Mouse (Mus musculus): ENCODE measurements around the gene Cog1. TPM values are rescaled to one million over a fixed set of nuclear protein-coding genes. Genes with fewer than 3 reads are reported as not detected.

Cog1 gene
- polyA plus RNA-seq (2014; fragmentation: Illumina TruSeq; extraction: RNeasy Lipid Tissue Mini Kit (QIAGEN cat#74804)) = 1.2 TPM

GRCm38 (mm10) chr11:113648690-113649352 lies at the start of gene Cog1:
TSS of gene Cog1 (plus strand) at chr11:113649169.

GRCm38 (mm10) chr11:113618672-113619419 lies 30.1 kb upstream of the Cog1 start, which contains the start of gene Sstr2:
TSS of gene Sstr2 (plus strand) at chr11:113619342.

GRCm38 (mm10) chr11:113649353-113650210 lies 613 bp downstream of the Cog1 start, which contains the start of gene Slc39a11:
TSS of gene Slc39a11 (minus strand) at chr11:113650079.

GRCm38 (mm10) chr11:113683957-113684706 lies 35.2 kb downstream of the Cog1 start, which contains the start of the genes Fam104a and D11Wsu47e:
TSS of gene Fam104a (minus strand) at chr11:113684155.
TSS of gene D11Wsu47e (plus strand) at chr11:113684412.

GRCm38 (mm10) chr11:113709731-113710256 lies 60.8 kb downstream of the Cog1 start, which contains the start of gene Cpsf4l:
TSS of gene Cpsf4l (minus strand) at chr11:113710017.

Other genes with a start within 250 kb of the Cog1 start
- gene Sstr2, start 29.8 kb upstream of the Cog1 start, polyA plus RNA-seq (2014; fragmentation: Illumina TruSeq; extraction: RNeasy Lipid Tissue Mini Kit (QIAGEN cat#74804)) = not detected
- 6.5 TPM for gene Slc39a11, start 910 bp downstream of the Cog1 start, polyA plus RNA-seq (2014; fragmentation: Illumina TruSeq; extraction: RNeasy Lipid Tissue Mini Kit (QIAGEN cat#74804))
- 15.5 TPM for gene Fam104a, start 35.0 kb downstream of the Cog1 start, polyA plus RNA-seq (2014; fragmentation: Illumina TruSeq; extraction: RNeasy Lipid Tissue Mini Kit (QIAGEN cat#74804))
- 10.1 TPM for gene D11Wsu47e, start 35.2 kb downstream of the Cog1 start, polyA plus RNA-seq (2014; fragmentation: Illumina TruSeq; extraction: RNeasy Lipid Tissue Mini Kit (QIAGEN cat#74804))
- gene Cpsf4l, start 60.8 kb downstream of the Cog1 start, polyA plus RNA-seq (2014; fragmentation: Illumina TruSeq; extraction: RNeasy Lipid Tissue Mini Kit (QIAGEN cat#74804)) = 0.86 TPM
- 1.4 TPM for gene Cdc42ep4, start 102.7 kb downstream of the Cog1 start, polyA plus RNA-seq (2014; fragmentation: Illumina TruSeq; extraction: RNeasy Lipid Tissue Mini Kit (QIAGEN cat#74804))

Data from ovary, adult 10 weeks (tissue).